Mouse (Mus musculus): ENCODE measurements around the gene Hist1h4c.

DNA sequence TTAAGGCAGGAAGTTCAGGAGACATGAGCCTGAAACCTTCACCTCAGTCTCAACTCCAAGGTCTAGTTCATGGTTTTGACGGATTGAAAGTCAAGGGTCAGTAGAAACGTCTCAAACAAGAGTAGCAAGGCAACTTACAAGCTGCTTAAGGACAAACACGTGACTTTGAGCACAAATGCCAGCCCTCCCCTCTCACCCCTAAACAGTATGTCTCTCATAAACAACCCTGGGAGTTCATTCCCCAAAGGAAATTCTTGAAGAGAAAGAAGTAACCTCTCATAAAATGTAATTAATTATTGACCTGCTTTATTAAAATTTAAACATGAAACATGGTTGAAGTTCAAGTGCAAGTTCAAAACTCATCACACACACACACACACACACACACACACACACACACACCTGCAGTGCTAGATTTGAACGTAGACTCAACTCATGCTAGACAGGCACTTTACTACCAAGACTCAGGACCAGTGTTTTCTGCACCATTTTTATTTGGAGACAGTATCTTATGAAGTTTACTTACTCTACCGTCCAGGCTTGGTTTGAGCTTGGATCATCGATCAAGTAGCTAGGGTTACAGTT, 4.3 kb downstream of the Hist1h4c start:
- TF ChIP-seq CTCF (IDR thresholded peaks at IDR 0.05; ENCODE audit: borderline replicate concordance, control insufficient read depth, extremely low read depth, insufficient read depth, low read length, poor library complexity) (no peak), POLR2A (IDR thresholded peaks at IDR 0.05; ENCODE audit: control insufficient read depth, extremely low read depth, insufficient read depth, low read length, poor library complexity) (no peak)
